Mouse (Mus musculus): Measurements from ENCODE around the gene Noxred1. TPM values are rescaled to one million over a fixed set of nuclear protein-coding genes. Genes with fewer than 3 reads are reported as not detected.

The Noxred1 gene
- polyA plus RNA-seq, 1 experiment from 2014 or later: 0.78 TPM

GRCm38 (mm10) chr12:87177631-87178030 lies 60.9 kb downstream of the Noxred1 start:
- H3K27me3 ChIP-seq: no peaks in the 10 kb centered on the region
- 97% methylated on average over 4 of the region's 4 CpGs for WGBS
- H3K36me3 ChIP-seq: peaks cover 12% of the 10 kb centered on the region; the same call in 1 of the 2 replicates
- H3K4me3 ChIP-seq: no peak overlapping the region
- no peak overlapping the region for H3K9ac ChIP-seq
- H3K4me1 ChIP-seq: peaks cover 14% of the 10 kb centered on the region; the same call in 1 of the 2 replicates
- H3K4me2 ChIP-seq: no peak overlapping the region
- no peaks in the 10 kb centered on the region for H3K9me3 ChIP-seq
- no peak for ATAC-seq (ENCODE audit: insufficient number of reproducible peaks, low FRiP score, low TSS enrichment, low read depth)
- no peak overlapping the region for H3K27ac ChIP-seq

DNA sequence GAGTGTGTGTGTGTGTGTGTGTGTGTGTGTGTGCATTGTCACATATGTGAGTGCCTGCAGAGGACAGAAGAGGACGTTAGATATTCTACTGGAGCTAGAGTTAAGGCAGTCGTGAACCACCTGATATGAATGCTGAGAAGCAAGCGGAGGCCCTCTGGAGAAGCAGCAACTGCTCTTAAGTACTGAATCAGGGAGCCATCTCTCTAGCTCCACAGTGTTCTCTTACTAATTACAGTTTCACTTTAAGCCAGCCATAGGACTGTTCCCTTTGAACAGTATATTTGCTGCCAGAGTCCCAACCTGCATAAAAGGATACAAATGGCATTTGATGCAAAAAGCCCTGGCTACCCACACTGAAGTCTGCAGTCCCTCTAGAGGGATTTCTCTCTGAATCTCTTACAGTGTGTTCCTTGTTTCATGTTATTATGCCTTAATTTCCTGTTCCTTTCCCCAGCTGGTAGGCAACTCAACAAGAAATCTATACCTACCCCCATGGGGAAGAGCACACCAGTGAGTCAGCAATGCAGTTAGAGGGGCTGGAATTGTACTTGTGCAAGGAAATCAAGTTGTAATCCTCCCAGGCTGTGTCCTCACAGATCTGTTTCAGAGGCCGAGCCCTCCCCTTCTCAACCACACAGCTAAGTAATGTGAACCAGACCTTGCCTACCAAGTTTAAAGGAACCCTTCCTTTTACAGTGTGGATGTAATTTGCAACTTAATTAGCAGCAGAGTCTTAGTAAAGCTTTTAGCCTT lies 63.2 kb downstream of the Noxred1 start:
- Histone ChIP-seq H3K4me3 (no peak overlapping the region), H3K4me2 (no peak overlapping the region), H3K4me1 (peaks cover 14% of the 10 kb centered on the region; the same call in 1 of the 2 replicates), H3K36me3 (peaks cover 31% of the 10 kb centered on the region), H3K27ac (peak overlapping the region; percentile 57), H3K9me3 (no peaks in the 10 kb centered on the region), H3K9ac (no peak overlapping the region), H3K27me3 (no peaks in the 10 kb centered on the region)
- WGBS: 54% methylated on average over 4 of the region's 4 CpGs
- no peak for ATAC-seq (ENCODE audit: insufficient number of reproducible peaks, low FRiP score, low TSS enrichment, low read depth)

Small RNA genes within 50 kb of the gene (microRNA-seq; reads per million reads assigned to microRNA genes)
- gene Gm47293: not detected

Other genes with a start within 250 kb of the Noxred1 start
- gene Zdhhc22, start 248.3 kb downstream of the Noxred1 start, polyA plus RNA-seq (2015; fragmentation: Nextera tagmentation; extraction: Ambion mirVana): 0.14 TPM in 1 of 2 replicates, not detected in the other
- gene Tmem63c, start 217.4 kb downstream of the Noxred1 start, polyA plus RNA-seq (2015; fragmentation: Nextera tagmentation; extraction: Ambion mirVana): not detected in 2 replicates
- gene Ngb, start 136.2 kb downstream of the Noxred1 start, polyA plus RNA-seq (2015; fragmentation: Nextera tagmentation; extraction: Ambion mirVana): 0.09 and 0.29 TPM in 2 replicates
- gene Gstz1, start 91.6 kb downstream of the Noxred1 start, polyA plus RNA-seq (2015; fragmentation: Nextera tagmentation; extraction: Ambion mirVana): 30.5 and 33.1 TPM in 2 replicates
- gene Pomt2, start 90.8 kb downstream of the Noxred1 start, polyA plus RNA-seq (2015; fragmentation: Nextera tagmentation; extraction: Ambion mirVana): 14.7 and 15.9 TPM in 2 replicates
- 0.70 and 1.9 TPM in 2 replicates for gene Samd15, start 39.0 kb downstream of the Noxred1 start, polyA plus RNA-seq (2015; fragmentation: Nextera tagmentation; extraction: Ambion mirVana)
- 1.8 and 2.4 TPM in 2 replicates for gene Tmed8, start 38.3 kb downstream of the Noxred1 start, polyA plus RNA-seq (2015; fragmentation: Nextera tagmentation; extraction: Ambion mirVana)
- gene Vipas39, start 27.5 kb upstream of the Noxred1 start, polyA plus RNA-seq (2015; fragmentation: Nextera tagmentation; extraction: Ambion mirVana): 42.2 and 42.5 TPM in 2 replicates
- gene Ahsa1, start 27.7 kb upstream of the Noxred1 start, polyA plus RNA-seq (2015; fragmentation: Nextera tagmentation; extraction: Ambion mirVana): 205 and 215 TPM in 2 replicates
- gene Ism2, start 61.0 kb upstream of the Noxred1 start, polyA plus RNA-seq (2015; fragmentation: Nextera tagmentation; extraction: Ambion mirVana): 1.3 and 1.7 TPM in 2 replicates
- gene Sptlc2, start 149.6 kb upstream of the Noxred1 start, polyA plus RNA-seq (2015; fragmentation: Nextera tagmentation; extraction: Ambion mirVana): 82.1 and 83.7 TPM in 2 replicates
- 242 and 296 TPM in 2 replicates for gene Slirp, start 205.2 kb upstream of the Noxred1 start, polyA plus RNA-seq (2015; fragmentation: Nextera tagmentation; extraction: Ambion mirVana)
- 53.2 and 66.1 TPM in 2 replicates for gene Alkbh1, start 205.3 kb upstream of the Noxred1 start, polyA plus RNA-seq (2015; fragmentation: Nextera tagmentation; extraction: Ambion mirVana)
- gene Snw1, start 233.5 kb upstream of the Noxred1 start, polyA plus RNA-seq (2015; fragmentation: Nextera tagmentation; extraction: Ambion mirVana): 113 TPM in 2 replicates